Mouse (Mus musculus) telencephalon, adult 2 months (tissue): ENCODE data around the gene Psmd9.

Source experiments
- DNase-seq: peaks from one replicate; pipeline ENCODE4 v3.0.0-alpha.2; 2011; ENCODE audit warnings: low read depth, low spot score

Gene Psmd9

GRCm38 (mm10) chr5:123296224-123296806 lies 127.1 kb downstream of the Psmd9 start:
- no peak for DNase-seq

- DNase-seq = no peak
These were observed 128.0 kb downstream of the Psmd9 start for GRCm38 (mm10) chr5:123296972-123297754.

GRCm38 (mm10) chr5:123297830-123298229 lies 128.6 kb downstream of the Psmd9 start:
- no peak for DNase-seq

- no peak for DNase-seq
These were observed 129.3 kb downstream of the Psmd9 start for GRCm38 (mm10) chr5:123298526-123298925.
